Mouse (Mus musculus): ENCODE measurements at regions not wholly inside any gene's neighbourhood (a gene's known extent, or its start where the extent isn't known, plus 50 kb on each side); places are given as distances from the start of the nearest gene placed in this dataset.

- TF ChIP-seq CTCF (IDR thresholded peaks at IDR 0.05; ENCODE audit: borderline replicate concordance, control insufficient read depth, extremely low read depth, insufficient read depth, low read length, poor library complexity), result no peak
- no peak for TF ChIP-seq POLR2A (IDR thresholded peaks at IDR 0.05; ENCODE audit: control insufficient read depth, extremely low read depth, insufficient read depth, low read length, poor library complexity)
Measured at GRCm38 (mm10) chr9:63049290-63049689, 61.6 kb upstream of the Pias1 start.
